Mouse (Mus musculus) megakaryocyte, embryonic 14.5 days (primary cell): ENCODE measurements at regions not wholly inside any gene's neighbourhood (a gene's known extent, or its start where the extent isn't known, plus 50 kb on each side); places are given as distances from the start of the nearest gene placed in this dataset.

Experiments
- FLI1 ChIP-seq: IDR thresholded peaks from 2 replicates; pipeline ENCODE4 v1.6.1; 2012; ENCODE audit warnings: low read length, inconsistent platforms, mixed read lengths
- GATA1 ChIP-seq: IDR thresholded peaks from 3 replicates; pipeline ENCODE4 v1.6.1; 2012; ENCODE audit warnings: mixed read lengths, low read length, inconsistent platforms, borderline replicate concordance

GRCm38 (mm10) chr13:44541243-44541653 is 188.0 kb upstream of the Jarid2 start:
- TF ChIP-seq FLI1 (no peak), GATA1 (no peak)
